Mouse (Mus musculus) MEL (cell line): ENCODE results near the gene Aqp7. TPM values are rescaled to one million over a fixed set of nuclear protein-coding genes. Genes with fewer than 3 reads are reported as not detected.
A peak's percentile ranks its signal among the peaks of the same experiment; 100 is the strongest.

Experiments
- DNase-seq: peaks from one replicate; pipeline ENCODE4 v3.0.0; 2011; ENCODE audit warnings: low read depth, low spot score
- H3K27ac ChIP-seq: 2 replicates; pipeline ENCODE4 v1.5.1; 2012; ENCODE audit warnings: low read depth, mild to moderate bottlenecking, control low read depth, low read length, moderate library complexity; ENCODE audit not compliant: control insufficient read depth
- H3K27me3 ChIP-seq, 2 experiments: fragments of 150-350 bp in 1 of 2; sonication (generic) in 1 of 2; 2 replicates each; pipeline ENCODE4 v1.6.1; 2012; ENCODE audit warnings: low read length in 2 of 2, mild to moderate bottlenecking in 2 of 2, improper control_type of control experiment in 1 of 2, moderate library complexity in 1 of 2; ENCODE audit not compliant: insufficient read depth in 2 of 2, control insufficient read depth in 1 of 2
- H3K36me3 ChIP-seq, 2 experiments: 2 replicates each; pipeline ENCODE4 v1.6.1; 2012 to 2014; ENCODE audit warnings: low read length in 2 of 2, improper control_type of control experiment in 1 of 2, inconsistent platforms in 1 of 2, mild to moderate bottlenecking in 1 of 2; ENCODE audit not compliant: insufficient read depth in 2 of 2, control insufficient read depth in 1 of 2
- H3K4me1 ChIP-seq, 2 experiments: fragments of 150-350 bp in 1 of 2; sonication (generic) in 1 of 2; 2 replicates each; pipeline ENCODE4 v1.6.1; 2012; ENCODE audit warnings: low read length in 2 of 2, improper control_type of control experiment in 1 of 2, mild to moderate bottlenecking in 1 of 2; ENCODE audit not compliant: insufficient read depth in 2 of 2, control insufficient read depth in 1 of 2
- H3K4me3 ChIP-seq, 2 experiments: fragments of 150-350 bp in 1 of 2; sonication (generic) in 1 of 2; 2 replicates each; pipeline ENCODE4 v1.5.1; 2012; ENCODE audit warnings: low read depth in 2 of 2, low read length in 2 of 2, mild to moderate bottlenecking in 2 of 2, moderate library complexity in 2 of 2, control low read depth in 1 of 2, improper control_type of control experiment in 1 of 2; ENCODE audit not compliant: control insufficient read depth in 1 of 2, insufficient read depth in 1 of 2
- H3K79me2 ChIP-seq: 2 replicates; pipeline ENCODE4 v1.6.1; 2012; ENCODE audit warnings: mild to moderate bottlenecking, low read length, moderate library complexity; ENCODE audit not compliant: control insufficient read depth, poor library complexity, insufficient read depth
- H3K9ac ChIP-seq: 2 replicates; pipeline ENCODE4 v1.6.1; 2012; ENCODE audit warnings: low read depth, mild to moderate bottlenecking, control low read depth, low read length, moderate library complexity; ENCODE audit not compliant: control insufficient read depth, poor library complexity, severe bottlenecking
- H3K9me3 ChIP-seq: fragments of 150-350 bp; sonication (generic); replicated peaks from 2 replicates; pipeline ENCODE4 v1.6.1; 2012; ENCODE audit warnings: mild to moderate bottlenecking, low read length, improper control_type of control experiment, moderate library complexity; ENCODE audit not compliant: insufficient read depth
- BHLHE40 ChIP-seq: IDR thresholded peaks from 2 replicates; pipeline ENCODE4 v1.6.1; 2012; ENCODE audit warnings: low read depth, mild to moderate bottlenecking, inconsistent platforms, low read length, improper control_type of control experiment, borderline replicate concordance
- CHD1 ChIP-seq: IDR thresholded peaks from 2 replicates; pipeline ENCODE4 v1.6.1; 2012; ENCODE audit warnings: low read depth, mild to moderate bottlenecking, inconsistent platforms, low read length, improper control_type of control experiment
- ELF1 ChIP-seq: IDR thresholded peaks from 2 replicates; pipeline ENCODE4 v1.6.1; 2014; ENCODE audit warnings: low read depth, mild to moderate bottlenecking, inconsistent platforms, low read length, improper control_type of control experiment, moderate library complexity
- ETS1 ChIP-seq: IDR thresholded peaks from 2 replicates; pipeline ENCODE4 v1.6.1; 2012; ENCODE audit warnings: low read depth, mild to moderate bottlenecking, inconsistent platforms, low read length, improper control_type of control experiment, moderate library complexity
- GABPA ChIP-seq: IDR thresholded peaks from 2 replicates; pipeline ENCODE4 v1.6.1; 2012; ENCODE audit warnings: low read depth, mild to moderate bottlenecking, inconsistent platforms, low read length, improper control_type of control experiment, moderate library complexity
- GATA1 ChIP-seq: IDR thresholded peaks from 2 replicates; pipeline ENCODE4 v1.6.1; 2011; ENCODE audit warnings: low read depth, low read length, improper control_type of control experiment
- JUND ChIP-seq: IDR thresholded peaks from 2 replicates; pipeline ENCODE4 v1.6.1; 2011; ENCODE audit warnings: low read depth, mild to moderate bottlenecking, improper control_type of control experiment, low read length
- KAT2A ChIP-seq: conservative IDR thresholded peaks from 2 replicates; pipeline ENCODE4 v1.6.1; 2012; ENCODE audit warnings: low read depth, low read length, improper control_type of control experiment, inconsistent platforms
- MAFK ChIP-seq: IDR thresholded peaks from 2 replicates; pipeline ENCODE4 v1.6.1; 2011; ENCODE audit warnings: low read depth, mild to moderate bottlenecking, low read length, improper control_type of control experiment, borderline replicate concordance
- MAZ ChIP-seq: IDR thresholded peaks from 2 replicates; pipeline ENCODE4 v1.6.1; 2012; ENCODE audit warnings: low read depth, mild to moderate bottlenecking, inconsistent platforms, low read length, improper control_type of control experiment
- MEF2A ChIP-seq: IDR thresholded peaks from 2 replicates; pipeline ENCODE4 v1.6.1; 2014; ENCODE audit warnings: low read depth, mild to moderate bottlenecking, inconsistent platforms, low read length, improper control_type of control experiment; ENCODE audit not compliant: poor library complexity, insufficient replicate concordance, severe bottlenecking; ENCODE audit errors: extremely low read depth
- MXI1 ChIP-seq: IDR thresholded peaks from 2 replicates; pipeline ENCODE4 v1.6.1; 2011; ENCODE audit warnings: mild to moderate bottlenecking, low read depth, low read length, improper control_type of control experiment
- MYC ChIP-seq: IDR thresholded peaks from 2 replicates; pipeline ENCODE4 v1.6.1; 2011; ENCODE audit warnings: low read depth, mild to moderate bottlenecking, low read length, improper control_type of control experiment, moderate library complexity
- POLR2AphosphoS2 ChIP-seq: IDR thresholded peaks from 2 replicates; pipeline ENCODE4 v1.6.1; 2011; ENCODE audit warnings: low read length, improper control_type of control experiment
- RAD21 ChIP-seq: IDR thresholded peaks from 2 replicates; pipeline ENCODE4 v1.6.1; 2011; ENCODE audit warnings: mild to moderate bottlenecking, low read depth, low read length, improper control_type of control experiment
- RCOR1 ChIP-seq: IDR thresholded peaks from 2 replicates; pipeline ENCODE4 v1.6.1; 2012; ENCODE audit warnings: low read depth, mild to moderate bottlenecking, inconsistent platforms, low read length, improper control_type of control experiment
- TAL1 ChIP-seq: IDR thresholded peaks from 2 replicates; pipeline ENCODE4 v1.6.1; 2012; ENCODE audit warnings: mild to moderate bottlenecking, inconsistent platforms, low read length, moderate library complexity, mixed read lengths
- TBP ChIP-seq: IDR thresholded peaks from 2 replicates; pipeline ENCODE4 v1.8.0; 2011; ENCODE audit warnings: low read depth, low read length, improper control_type of control experiment
- TCF12 ChIP-seq: IDR thresholded peaks from 2 replicates; pipeline ENCODE4 v1.6.1; 2014; ENCODE audit warnings: low read depth, mild to moderate bottlenecking, inconsistent platforms, low read length, improper control_type of control experiment, moderate library complexity
- USF2 ChIP-seq, 2 experiments: IDR thresholded peaks; 2 replicates each; pipeline ENCODE4 v1.6.1; 2011 to 2012; ENCODE audit warnings: improper control_type of control experiment in 2 of 2, low read length in 2 of 2, borderline replicate concordance in 1 of 2, inconsistent platforms in 1 of 2, low read depth in 1 of 2, mild to moderate bottlenecking in 1 of 2; ENCODE audit not compliant: insufficient read depth in 1 of 2
- ZMIZ1 ChIP-seq: IDR thresholded peaks from 2 replicates; pipeline ENCODE4 v1.6.1; 2012; ENCODE audit warnings: low read depth, mild to moderate bottlenecking, inconsistent platforms, low read length, improper control_type of control experiment, moderate library complexity
- ZNF384 ChIP-seq: IDR thresholded peaks from 2 replicates; pipeline ENCODE4 v1.6.1; 2012; ENCODE audit warnings: low read depth, mild to moderate bottlenecking, inconsistent platforms, low read length, improper control_type of control experiment
- polyA plus RNA-seq, 2 experiments: library from polyadenylated mRNA; stranded (reverse) in 1 of 2; unstranded in 1 of 2; fragments of >175 nt in 1 of 2; fragments of >200 nt in 1 of 2; gene quantifications; 2 replicates each; pipeline versions ENCODE4 v1.2.1 to v1.2.4; 2012; ENCODE audit warnings: low replicate concordance in 2 of 2, low read depth in 1 of 2; ENCODE audit not compliant: insufficient read length in 2 of 2, insufficient read depth in 1 of 2, missing spikeins in 1 of 2
- total RNA-seq: library from RNA; depleted of rRNA; stranded (reverse); fragments of 300-350 nt; gene quantifications from 2 replicates; pipeline ENCODE4 v1.2.3, GENCODE M21; 2012

The Aqp7 gene
- total and polyA plus RNA-seq, 3 experiments = 0.06 TPM; not detected in 2

- no peaks in the 10 kb centered on the region for H3K27me3 ChIP-seq
- DNase-seq = no peak
- H3K9ac ChIP-seq = no peak overlapping the region
- H3K79me2 ChIP-seq = no peaks in the 10 kb centered on the region
- no peaks in the 10 kb centered on the region for H3K9me3 ChIP-seq
- no peak overlapping the region for H3K27ac ChIP-seq
- peaks cover 0 to 31% of the 10 kb centered on the region in 2 experiments; a peak in 2 of 4 replicates for H3K36me3 ChIP-seq
- H3K4me3 ChIP-seq = no peak overlapping the region
- no peak for TF ChIP-seq ZMIZ1
- TF ChIP-seq CHD1 = no peak
- TF ChIP-seq RAD21 = no peak
- TF ChIP-seq TAL1 = no peak
- peak; percentile 31; the same call in 1 of the 2 replicates for TF ChIP-seq ZNF384
- TF ChIP-seq USF2 (IDR thresholded peaks at IDR 0.05; ENCODE audit: borderline replicate concordance in 1 of 2, insufficient read depth in 1 of 2, low read depth in 1 of 2, low read length in 2 of 2) = no peak
- no peak for TF ChIP-seq POLR2AphosphoS2
- peaks cover 24 to 40% of the 10 kb centered on the region in 2 experiments for H3K4me1 ChIP-seq
Observed at GRCm38 (mm10) chr4:41089705-41090104, 41.8 kb upstream of the Aqp7 start.

- no peak for TF ChIP-seq ELF1
- TF ChIP-seq, all 39 proteins: peak for 0
- Histone ChIP-seq H3K9me3 (no peaks in the 10 kb centered on the region), H3K79me2 (no peaks in the 10 kb centered on the region), H3K4me3 (no peak overlapping the region), H3K27ac (no peak overlapping the region), H3K36me3 (peaks cover 0 to 33% of the 10 kb centered on the region in 2 experiments; a peak in 2 of 4 replicates), H3K27me3 (no peaks in the 10 kb centered on the region), H3K9ac (no peak overlapping the region), H3K4me1 (peaks cover 24 to 40% of the 10 kb centered on the region in 2 experiments)
- no peak for DNase-seq
Observed at GRCm38 (mm10) chr4:41089189-41089588, 41.2 kb upstream of the Aqp7 start.

- Histone ChIP-seq H3K9ac (peak overlapping the region; percentile 44), H3K27me3 (no peaks in the 10 kb centered on the region), H3K9me3 (no peaks in the 10 kb centered on the region), H3K79me2 (no peaks in the 10 kb centered on the region), H3K4me3 (peak overlapping the region in 1 of 2 experiments; percentile 8; a peak in 3 of 4 replicates), H3K27ac (peak overlapping the region; percentile 95), H3K4me1 (peaks cover 28 to 45% of the 10 kb centered on the region in 2 experiments), H3K36me3 (peaks cover 0 to 37% of the 10 kb centered on the region in 2 experiments; a peak in 2 of 4 replicates)
- DNase-seq = peak; percentile 94
- peak; percentile 99 for TF ChIP-seq TCF12
- TF ChIP-seq ZMIZ1 = no peak; the same call in 1 of the 2 replicates
- TF ChIP-seq GATA1 = peak; percentile 97
- TF ChIP-seq MXI1 = peak; percentile 92
- TF ChIP-seq JUND = no peak
- TF ChIP-seq TBP = peak; percentile 63; the same call in 1 of the 2 replicates
- peak; percentile 97; the same call in 1 of the 2 replicates for TF ChIP-seq MYC
- no peak for TF ChIP-seq MAZ
- TF ChIP-seq RCOR1 = peak; percentile 76; the same call in 1 of the 2 replicates
- no peak for TF ChIP-seq POLR2AphosphoS2
- TF ChIP-seq MAFK = no peak
- no peak for TF ChIP-seq KAT2A
- peak; percentile 33; the same call in 1 of the 2 replicates for TF ChIP-seq ELF1
- no peak for TF ChIP-seq USF2 (IDR thresholded peaks at IDR 0.05; ENCODE audit: borderline replicate concordance in 1 of 2, insufficient read depth in 1 of 2, low read depth in 1 of 2, low read length in 2 of 2)
- no peak for TF ChIP-seq GABPA
- TF ChIP-seq ETS1 = peak; percentile 82
- peak; percentile 85 for TF ChIP-seq BHLHE40
- TF ChIP-seq TAL1 = peak; percentile 99
- 0 out of 2 replicates have a peak, but pooled peaks have one; percentile 33 for TF ChIP-seq MEF2A
- no peak for TF ChIP-seq CHD1
Observed at GRCm38 (mm10) chr4:41087459-41088298, 39.7 kb upstream of the Aqp7 start.
